Mouse (Mus musculus): ENCODE measurements around the gene Szt2.

Szt2 gene

DNA sequence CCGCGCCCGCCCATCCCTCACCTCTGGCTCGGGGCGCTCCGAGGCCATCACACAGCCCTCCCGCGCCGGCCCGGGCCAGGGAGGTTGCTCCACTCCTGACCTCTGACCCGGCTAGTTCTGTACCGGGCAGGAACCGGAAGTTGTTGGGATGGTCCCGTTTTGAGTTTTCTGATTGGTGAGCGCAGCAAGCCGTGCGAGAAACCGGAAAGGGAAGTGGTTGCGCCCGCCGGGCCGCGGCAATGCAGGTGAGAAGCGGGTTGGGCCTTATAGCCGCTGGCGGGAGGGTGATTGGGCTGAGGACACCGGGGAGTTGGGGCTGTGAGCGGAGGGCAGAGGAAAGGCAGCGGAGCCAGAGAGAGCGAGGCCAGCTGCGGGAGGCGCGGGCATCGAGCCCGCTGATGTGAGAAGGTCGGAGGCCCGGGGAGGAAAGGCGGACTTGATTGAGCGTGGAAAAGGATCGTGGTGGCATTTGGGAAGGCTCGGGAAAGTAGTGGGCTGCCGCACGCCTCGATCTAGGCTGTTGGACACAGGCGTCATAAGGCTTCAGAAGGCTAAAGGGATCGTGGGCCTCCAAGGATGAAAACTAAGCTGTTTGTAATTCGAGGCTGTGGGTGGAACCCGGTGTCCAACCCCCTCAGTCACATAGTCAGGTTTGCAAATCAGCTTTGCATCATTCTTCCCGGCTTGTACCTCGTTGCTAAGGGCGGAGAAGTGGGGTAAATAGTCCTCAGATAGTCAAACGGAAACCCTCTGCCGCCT, at the start of gene Szt2, which contains the start of gene Med8:
Gene Szt2 (minus strand): TSS at position 132 of the 759 bp plus-strand sequence.
Gene Med8 (plus strand): TSS at position 196 of the 759 bp plus-strand sequence.
- peak; percentile 92 for DNase-seq (ENCODE audit: extremely low spot score)

DNA sequence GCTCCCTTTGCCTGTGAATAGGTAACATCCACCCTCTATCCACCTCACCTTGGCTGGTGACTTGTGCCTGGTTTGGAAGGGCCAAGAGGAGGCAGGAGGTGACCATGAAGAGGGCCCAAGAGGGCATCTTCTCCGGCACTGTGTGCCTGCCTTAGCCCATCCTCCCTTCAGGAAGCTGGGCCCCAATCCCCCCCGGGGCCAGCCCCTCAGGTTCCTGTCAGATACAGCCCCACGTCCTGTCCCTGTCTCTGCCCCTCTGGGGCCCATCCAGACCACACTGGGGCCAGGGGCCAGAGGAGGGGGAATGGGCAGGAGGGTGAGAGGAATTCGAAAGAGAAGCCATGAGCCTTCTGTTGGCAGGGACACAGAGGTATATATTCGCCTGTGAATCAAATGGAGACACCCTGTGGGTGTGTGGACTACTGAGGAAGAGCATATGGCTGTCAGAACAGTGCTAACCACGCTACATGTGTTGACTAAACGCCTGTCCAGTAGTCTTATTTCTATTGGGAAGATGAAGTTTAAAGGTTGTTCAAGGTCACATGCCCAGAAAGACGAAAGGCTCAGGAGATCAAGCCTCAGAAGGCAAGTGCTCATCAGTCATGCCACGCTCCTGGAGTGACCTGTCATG, 48.4 kb upstream of the Szt2 start, which contains the start of gene Mpl:
Gene Mpl (minus strand): TSS at position 169 of the 631 bp plus-strand sequence.
- DNase-seq (ENCODE audit: extremely low spot score): no peak

DNA sequence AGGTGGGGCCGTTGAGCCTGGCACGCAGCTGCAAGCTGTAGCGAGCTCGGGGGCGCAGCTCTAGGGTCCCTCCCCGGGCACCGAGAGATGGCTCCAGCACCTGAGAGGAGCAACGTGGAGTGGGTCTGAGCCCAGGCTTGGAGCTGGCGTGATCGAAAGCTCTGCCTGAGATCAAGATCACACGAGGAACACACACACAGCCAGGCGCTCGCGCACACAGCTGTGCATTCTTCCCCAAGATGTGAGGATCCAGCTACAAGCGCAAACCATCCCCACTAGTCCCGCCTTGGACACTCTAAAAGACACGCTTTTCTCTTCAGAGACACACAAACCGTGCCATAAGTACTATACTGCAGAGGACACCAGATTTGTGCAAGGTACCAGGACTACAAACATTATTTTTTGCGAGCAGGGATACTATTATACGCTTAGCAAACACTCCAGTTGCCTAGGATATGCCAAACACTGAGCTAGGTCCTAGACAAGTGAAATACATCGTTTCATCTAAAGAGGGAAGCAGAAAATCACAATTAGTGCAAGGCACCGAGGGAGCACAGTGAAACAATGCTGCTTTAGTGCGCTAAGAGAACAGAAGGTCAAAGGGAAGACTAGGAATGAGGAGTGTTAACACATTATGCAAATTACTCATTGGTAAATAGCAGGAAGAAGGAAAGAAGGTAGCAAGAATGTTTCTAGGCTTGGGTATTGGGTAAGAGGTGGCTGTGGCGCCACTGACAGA, 37.5 kb upstream of the Szt2 start:
- DNase-seq (ENCODE audit: extremely low spot score): peak; percentile 28

DNA sequence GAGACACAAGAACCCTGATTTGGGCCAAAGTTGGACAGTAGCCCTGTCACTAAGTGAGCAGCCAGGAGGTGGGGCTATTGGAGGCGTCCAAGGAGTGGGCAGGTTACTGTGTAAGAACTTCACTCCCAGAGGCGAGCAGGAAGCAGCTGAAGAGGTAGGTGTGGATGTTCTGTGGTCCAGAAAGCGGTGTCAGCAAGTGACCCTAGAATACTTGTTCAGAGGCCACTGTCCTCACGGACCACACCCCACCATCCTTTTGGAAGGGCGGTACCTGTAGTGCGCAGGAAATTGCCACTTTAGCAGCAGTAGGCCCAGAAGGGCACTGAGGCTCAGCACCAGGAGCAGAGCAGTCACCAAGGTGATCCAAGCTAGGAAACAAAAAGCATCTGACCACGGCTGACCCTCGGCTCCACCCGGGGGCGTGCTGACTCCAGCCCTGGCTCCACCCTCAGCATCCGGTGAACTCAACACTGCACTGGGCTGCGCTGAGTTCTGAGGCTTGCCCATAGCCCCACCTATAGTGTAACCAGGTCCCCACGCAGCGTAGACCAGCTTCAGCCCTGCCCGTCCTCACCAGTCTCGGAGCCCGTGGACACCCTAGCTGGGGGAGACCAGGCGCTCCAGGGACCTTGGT, 36.8 kb upstream of the Szt2 start:
- DNase-seq (ENCODE audit: extremely low spot score): peak; percentile 74

DNA sequence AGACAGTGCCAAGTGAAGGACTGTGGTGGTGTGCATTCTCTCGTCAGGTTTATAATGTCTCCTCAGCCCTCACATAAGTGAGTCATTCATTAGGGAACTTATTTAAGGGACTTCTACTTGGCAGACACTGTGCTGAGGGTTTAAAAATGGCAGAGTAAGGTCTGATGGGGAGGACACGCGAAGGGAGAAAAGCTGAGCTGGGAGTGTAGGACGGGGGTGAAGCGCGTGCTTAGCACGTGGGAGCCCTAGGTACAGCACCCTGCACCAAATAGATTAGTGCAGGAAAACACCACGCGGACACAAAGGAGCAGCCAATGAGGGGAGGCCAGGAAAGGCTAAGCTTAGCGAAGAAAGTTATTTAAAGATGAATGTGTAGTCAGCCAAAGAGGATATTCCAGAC, 36.0 kb upstream of the Szt2 start:
- no peak for DNase-seq (ENCODE audit: extremely low spot score)

GRCm38 (mm10) chr4:118437829-118438253, 28.8 kb upstream of the Szt2 start:
- peak; percentile 52 for DNase-seq (ENCODE audit: extremely low spot score)

- DNase-seq (ENCODE audit: extremely low spot score): peak; percentile 92
Measured at GRCm38 (mm10) chr4:118436820-118437603, 27.9 kb upstream of the Szt2 start, which contains the start of gene Cdc20. Gene Cdc20, minus strand, starts transcription at chr4:118437352.

DNA sequence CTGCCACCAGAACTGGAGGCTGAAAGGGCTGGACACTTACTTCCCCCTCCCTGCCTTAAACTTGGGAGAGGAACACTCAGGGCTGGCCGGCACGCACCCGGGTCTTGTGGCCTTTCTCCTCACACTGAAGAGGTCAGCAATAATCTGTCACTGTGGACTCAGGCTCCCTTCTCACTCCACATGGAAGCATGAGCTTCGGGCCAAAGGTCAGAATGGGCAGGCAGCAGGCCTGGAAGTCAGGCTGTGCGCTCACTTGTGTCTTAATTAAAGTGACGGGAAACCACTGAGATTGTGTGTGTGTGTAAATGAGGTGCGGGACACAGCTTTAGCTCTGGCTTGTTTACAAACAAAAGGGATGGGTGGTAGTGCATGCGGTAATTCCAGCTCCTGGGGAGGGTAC, 23.3 kb upstream of the Szt2 start:
- DNase-seq (ENCODE audit: extremely low spot score): no peak

DNA sequence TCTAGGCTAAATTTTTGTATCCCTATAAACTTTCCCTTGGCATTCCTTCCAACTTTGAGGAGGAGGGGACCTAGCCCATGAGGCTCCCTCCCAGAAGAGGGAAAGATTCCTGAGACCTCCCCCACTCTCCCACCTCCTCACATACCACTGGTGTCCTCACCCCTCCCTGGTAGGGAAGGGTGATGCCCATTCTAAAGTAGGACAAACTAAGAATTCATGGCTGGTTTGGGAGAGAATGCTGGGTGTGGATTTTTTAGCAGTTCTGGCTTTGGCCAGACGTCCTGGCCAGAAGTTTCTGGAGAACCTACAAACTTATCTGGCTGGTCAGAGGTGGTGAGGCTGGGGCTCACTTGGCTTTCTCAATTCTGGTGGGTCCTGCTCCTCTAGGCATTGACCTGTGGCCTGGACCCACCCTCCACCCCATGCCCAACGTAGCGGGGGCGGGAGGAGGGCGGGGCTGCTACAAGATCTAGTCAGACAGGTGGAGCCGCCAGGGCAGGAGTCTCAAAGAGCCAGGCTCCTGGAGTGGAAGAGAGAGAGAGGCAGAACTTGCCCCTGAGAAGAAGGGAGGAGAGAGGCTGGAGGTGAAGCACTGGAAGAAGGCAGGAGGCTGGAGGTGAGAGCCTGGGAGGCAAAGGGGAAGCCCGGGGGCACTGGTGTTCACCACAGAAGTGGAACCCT, 20.3 kb upstream of the Szt2 start:
- DNase-seq (ENCODE audit: extremely low spot score): no peak

DNA sequence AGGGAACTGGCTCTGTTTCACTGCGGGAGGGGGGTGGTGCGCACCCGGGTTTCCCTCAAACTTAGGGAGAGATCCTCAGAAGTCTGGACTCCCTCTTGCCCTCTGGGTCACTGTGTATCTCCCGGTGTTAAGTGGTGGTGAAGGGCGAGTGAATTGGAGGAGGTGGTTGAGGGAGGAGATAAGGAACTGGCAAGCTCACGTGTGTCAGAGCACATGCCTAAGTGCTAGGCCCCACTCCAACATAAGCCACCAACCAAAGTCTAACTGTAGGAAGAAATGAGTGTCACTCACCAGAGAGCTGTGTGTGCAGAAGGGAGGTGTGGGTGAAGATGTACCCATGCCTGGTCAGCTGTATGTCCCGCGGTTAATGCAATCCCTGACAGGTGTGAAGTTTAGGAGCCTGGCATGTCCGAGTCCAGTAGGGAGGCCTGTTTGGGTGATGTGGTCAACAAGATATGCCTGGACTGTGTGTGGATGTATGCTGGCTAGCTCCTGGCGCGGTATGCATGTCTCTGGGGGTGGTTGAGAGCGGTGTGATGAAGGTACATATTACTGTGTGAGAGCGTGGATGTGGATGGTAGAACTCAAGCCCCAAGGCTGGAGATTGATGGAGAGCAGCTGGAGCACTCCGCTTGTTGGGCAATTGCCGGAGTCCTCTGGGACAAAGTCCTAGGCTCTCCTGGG, 19.6 kb upstream of the Szt2 start:
- no peak for DNase-seq (ENCODE audit: extremely low spot score)

DNA sequence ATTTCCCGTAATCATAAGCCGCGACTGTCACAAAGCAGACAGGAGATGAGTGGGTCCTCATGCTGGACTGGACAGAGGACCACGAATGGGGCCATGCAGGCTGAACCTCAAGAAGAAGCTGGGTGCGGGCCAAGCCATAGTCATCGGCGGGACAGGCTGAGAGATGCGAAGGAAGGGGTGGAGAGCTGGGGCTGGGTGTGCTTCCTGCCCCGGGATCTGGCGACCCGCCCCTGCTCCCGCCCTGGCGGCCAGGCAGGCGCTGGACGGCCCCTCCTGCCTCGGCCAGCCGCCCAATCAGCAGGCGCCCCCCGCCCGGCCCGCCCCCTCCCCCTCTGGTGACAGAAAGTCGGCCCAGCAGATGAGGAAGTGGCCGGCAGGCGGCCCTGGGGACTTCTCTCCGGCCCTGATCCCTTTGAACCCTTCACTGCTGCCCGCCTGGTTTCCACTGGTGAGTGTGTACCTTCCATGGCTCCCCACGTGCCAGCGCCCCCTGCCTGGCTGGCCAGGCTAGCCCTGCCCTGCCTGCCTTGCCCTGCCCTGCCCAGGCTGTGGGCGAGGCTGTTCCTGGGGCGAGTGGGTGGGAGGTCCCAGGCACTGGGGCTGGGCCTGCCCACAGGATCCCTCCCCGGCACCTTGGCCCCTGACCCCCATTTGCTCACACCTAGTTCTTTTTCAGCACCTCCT, 18.8 kb upstream of the Szt2 start, which contains the start of gene Elovl1:
Gene Elovl1 (plus strand): TSS at position 326 of the 684 bp plus-strand sequence.
- peak; percentile 95 for DNase-seq (ENCODE audit: extremely low spot score)

- DNase-seq (ENCODE audit: extremely low spot score): no peak
Measured at GRCm38 (mm10) chr4:118427415-118427767, 18.3 kb upstream of the Szt2 start.

- no peak for DNase-seq (ENCODE audit: extremely low spot score)
Measured at GRCm38 (mm10) chr4:118425374-118425773, 16.3 kb upstream of the Szt2 start.

DNA sequence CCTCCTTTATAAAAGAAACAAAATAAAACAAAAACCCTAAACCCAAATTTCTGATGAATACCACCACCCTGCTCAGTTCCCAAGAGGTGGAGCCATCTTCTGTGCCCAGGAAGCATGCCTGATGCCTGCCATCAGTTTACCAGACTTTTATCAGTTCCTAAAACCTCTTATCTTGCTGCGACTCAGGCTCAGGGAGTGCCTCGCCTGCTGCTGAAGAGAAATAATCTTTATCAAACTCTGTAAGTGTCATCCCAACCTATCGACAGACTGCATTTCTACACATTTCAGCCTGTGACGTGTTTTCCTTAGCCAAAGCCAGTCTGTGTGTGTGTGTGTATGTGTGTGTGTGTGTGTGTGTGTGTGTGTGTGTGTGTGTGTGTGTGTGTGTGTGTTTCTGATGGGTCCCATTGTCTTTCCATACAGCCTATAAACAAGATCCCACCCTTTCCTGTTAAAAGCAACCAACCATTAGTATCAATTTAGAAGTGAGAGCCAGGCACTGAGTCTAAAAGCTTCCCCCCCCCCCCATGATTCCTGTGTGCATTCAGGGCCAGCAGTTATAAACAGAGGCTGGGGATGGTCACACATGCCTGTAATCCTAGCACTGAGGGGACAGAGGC, 15.6 kb upstream of the Szt2 start:
- DNase-seq (ENCODE audit: extremely low spot score): no peak

DNA sequence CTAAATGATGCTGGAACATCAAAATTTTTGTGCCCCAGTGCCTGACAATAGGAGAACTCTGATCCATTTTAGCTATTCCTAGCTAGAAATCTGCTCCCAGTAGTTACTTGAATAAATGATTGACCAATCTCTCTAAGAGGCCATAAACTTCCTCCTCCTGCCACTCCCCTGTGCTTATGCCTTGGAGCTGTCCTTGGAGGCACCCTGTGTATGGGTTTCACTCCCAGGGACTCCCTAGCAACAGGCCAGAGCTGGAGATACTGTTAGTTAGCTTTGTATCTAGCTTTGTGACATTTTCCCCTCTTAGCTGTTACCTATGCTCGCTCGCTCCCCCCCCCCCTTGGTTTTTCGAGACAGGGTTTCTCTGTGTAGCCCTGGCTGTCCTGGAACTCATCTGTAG, 12.3 kb upstream of the Szt2 start:
- no peak for DNase-seq (ENCODE audit: extremely low spot score)

DNA sequence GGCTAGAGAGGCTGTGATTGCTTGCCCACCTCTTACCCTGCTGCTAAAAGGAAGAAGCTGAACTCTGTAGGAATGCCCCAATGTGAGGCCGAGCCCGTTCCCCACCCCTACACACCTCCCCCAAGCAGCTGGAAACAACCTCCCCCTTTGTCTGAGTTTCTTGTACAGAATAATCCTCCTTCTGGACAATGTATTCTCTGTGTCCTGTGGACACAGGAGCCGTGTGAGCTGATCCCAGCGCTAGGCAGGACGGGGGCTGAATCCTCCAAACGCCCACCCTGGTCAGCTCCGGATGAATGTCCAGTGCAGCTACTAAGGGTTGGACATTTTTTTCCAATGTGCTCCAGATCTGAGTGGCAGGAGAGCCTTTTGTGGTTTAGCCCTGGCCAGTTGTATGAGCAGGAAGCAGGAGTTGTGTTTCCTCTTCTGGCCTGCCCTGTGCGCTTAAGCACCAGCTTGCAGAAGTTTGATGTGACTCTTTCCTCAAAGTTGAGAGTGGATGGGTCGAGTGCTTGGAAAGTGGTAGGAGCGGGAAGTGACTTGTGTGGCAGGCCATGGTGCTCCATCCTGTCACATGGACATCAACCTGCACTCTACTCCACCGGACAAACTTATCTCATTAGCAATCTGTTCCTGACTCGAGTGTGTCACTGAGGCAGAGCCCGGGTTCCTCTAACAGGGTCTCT, 8.2 kb upstream of the Szt2 start:
- DNase-seq (ENCODE audit: extremely low spot score): no peak

DNA sequence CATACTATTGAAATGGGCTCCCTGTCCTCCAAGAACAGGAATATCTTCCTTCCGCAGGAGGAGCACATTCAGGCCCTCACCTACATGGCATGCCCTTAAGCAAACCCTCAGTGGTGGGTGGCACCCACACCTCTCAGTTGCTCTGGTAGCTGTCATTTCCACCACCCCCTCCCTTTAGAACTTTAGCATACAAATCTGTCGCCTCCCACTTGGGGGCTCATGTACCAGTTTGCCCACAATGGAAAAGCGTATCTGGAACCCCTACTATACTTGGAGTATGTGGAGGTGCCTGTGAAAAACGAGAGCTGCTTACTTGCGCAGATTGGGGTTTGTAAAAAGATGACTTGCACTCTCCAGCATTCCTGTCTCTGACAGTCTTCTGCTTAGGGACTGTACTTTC, 7.3 kb upstream of the Szt2 start:
- no peak for DNase-seq (ENCODE audit: extremely low spot score)

- DNase-seq (ENCODE audit: extremely low spot score): no peak
Measured at GRCm38 (mm10) chr4:118415779-118416178, 6.7 kb upstream of the Szt2 start.

All from embryo, embryonic 9.5 days (tissue).